Mouse (Mus musculus): Measurements from ENCODE around the gene Rag2. TPM values are rescaled to one million over a fixed set of nuclear protein-coding genes. Genes with fewer than 3 reads are reported as not detected.
A peak's percentile ranks its signal among the peaks of the same experiment; 100 is the strongest.

The Rag2 gene
- polyA plus RNA-seq, 1 experiment from 2014 or later: 0.16 TPM

DNA sequence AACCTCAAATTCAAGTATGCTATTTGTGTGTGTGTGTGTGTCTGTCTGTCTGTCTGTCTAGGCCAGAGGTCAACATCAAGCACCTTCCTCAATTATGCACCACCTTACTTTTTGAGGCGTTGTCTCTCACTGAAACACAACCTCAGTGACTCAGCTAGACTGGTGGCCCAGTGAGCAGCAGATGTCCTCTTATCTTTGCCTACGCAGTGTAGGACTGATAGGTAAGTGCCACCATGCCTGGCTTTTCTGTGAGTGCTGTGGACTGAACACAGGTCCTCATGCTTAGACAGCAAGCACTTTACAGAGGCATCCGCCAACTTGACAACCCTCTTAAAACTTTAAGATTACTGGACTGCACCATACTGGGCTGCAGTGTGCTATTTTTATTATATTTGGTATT, 44.2 kb downstream of the Rag2 start:
- H3K4me1 ChIP-seq (replicated peaks; ENCODE audit: control insufficient read depth, insufficient read depth, low read length): no peaks in the 10 kb centered on the region
- no peak overlapping the region for H3K4me3 ChIP-seq (replicated peaks; ENCODE audit: low read length)
- no peak overlapping the region for H3K4me2 ChIP-seq (replicated peaks)
- no peak for ATAC-seq (ENCODE audit: low FRiP score)
- H3K27ac ChIP-seq: no peak overlapping the region
- no peaks in the 10 kb centered on the region for H3K27me3 ChIP-seq (ENCODE audit: control insufficient read depth, insufficient read depth, low read length)
- H3K9me3 ChIP-seq (ENCODE audit: control insufficient read depth, low read length): no peaks in the 10 kb centered on the region
- no peak overlapping the region for H3K9ac ChIP-seq
- H3K36me3 ChIP-seq (replicated peaks; ENCODE audit: control insufficient read depth, insufficient read depth): no peaks in the 10 kb centered on the region
- DNase-seq (ENCODE audit: low spot score): no peak
- 92% methylated on average over 3 of the region's 3 CpGs for WGBS

DNA sequence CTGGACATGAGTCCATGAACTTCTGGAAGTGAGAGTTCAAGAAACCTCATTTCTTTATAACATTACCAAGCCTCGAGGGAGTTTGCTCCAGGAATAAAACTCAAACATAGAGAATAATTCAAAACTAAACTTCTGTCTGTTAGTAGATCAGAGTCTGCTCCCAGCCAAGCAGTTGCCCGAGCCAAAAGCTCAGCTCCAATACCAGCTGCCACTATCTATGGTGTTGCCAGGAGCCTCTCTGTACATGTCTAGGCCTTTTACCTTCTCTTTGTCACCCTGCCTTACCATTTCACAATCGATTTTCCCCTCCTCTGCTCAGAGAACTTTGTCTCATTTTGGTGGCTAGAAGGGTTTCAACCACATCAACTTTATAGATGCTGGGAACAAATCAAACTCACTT, 49.0 kb downstream of the Rag2 start:
- Histone ChIP-seq H3K36me3 (replicated peaks; ENCODE audit: control insufficient read depth, insufficient read depth) (no peaks in the 10 kb centered on the region), H3K9me3 (ENCODE audit: control insufficient read depth, low read length) (no peaks in the 10 kb centered on the region), H3K4me2 (replicated peaks) (no peak overlapping the region), H3K27ac (no peak overlapping the region), H3K9ac (no peak overlapping the region), H3K4me3 (replicated peaks; ENCODE audit: low read length) (no peak overlapping the region), H3K4me1 (replicated peaks; ENCODE audit: control insufficient read depth, insufficient read depth, low read length) (no peaks in the 10 kb centered on the region), H3K27me3 (ENCODE audit: control insufficient read depth, insufficient read depth, low read length) (no peaks in the 10 kb centered on the region)
- ATAC-seq (ENCODE audit: low FRiP score) (no peak), DNase-seq (ENCODE audit: low spot score) (no peak)
- WGBS: 87% methylated on average over 3 of the region's 3 CpGs

DNA sequence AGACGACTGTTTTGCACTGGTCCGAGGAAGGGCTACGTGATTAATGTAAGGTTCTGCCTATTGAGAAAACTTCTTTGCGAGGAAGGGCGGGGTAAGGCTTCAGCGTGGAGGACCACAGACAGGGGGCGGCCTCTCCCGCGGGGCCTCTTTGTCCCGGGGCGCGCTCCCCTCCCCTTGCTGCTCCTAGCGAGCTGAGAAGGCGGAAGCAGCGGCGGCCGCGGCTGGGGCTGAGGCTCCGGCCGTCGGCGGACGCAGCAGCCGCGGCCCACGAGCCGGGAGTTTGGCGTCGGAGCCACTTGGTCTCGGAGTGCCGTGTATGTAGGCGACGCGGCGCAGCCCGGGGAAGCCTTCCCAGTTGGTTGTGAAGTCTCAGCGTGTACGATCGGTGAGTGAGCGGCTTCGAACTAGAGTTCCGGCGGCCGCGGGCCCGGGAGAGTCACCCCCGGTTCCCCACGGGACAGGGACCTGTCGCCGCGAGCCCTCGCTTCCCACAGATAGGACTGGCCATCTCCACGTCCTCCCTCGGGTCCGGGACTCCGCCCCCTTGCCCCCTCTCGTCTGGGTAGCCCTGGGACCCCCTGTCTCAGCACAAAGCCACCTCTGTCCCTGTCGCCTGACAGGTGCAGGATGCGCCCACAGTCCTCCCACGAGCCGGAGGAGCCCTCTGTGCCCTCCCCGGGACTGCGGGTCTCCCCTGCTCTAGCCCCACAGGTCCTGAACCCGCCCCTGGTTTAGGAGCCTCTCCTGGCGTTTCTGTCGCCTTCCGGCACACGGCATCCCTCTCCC, 53.9 kb downstream of the Rag2 start, which contains the start of gene Traf6:
Gene Traf6, plus strand, starts transcription at position 194 of the 786 bp plus-strand sequence.
- no peaks in the 10 kb centered on the region for H3K9me3 ChIP-seq (ENCODE audit: control insufficient read depth, low read length)
- no peaks in the 10 kb centered on the region for H3K36me3 ChIP-seq (replicated peaks; ENCODE audit: control insufficient read depth, insufficient read depth)
- peak within 1 kb of the TSS; percentile 74 for H3K4me2 ChIP-seq (replicated peaks)
- peak; percentile 78 for DNase-seq (ENCODE audit: low spot score)
- peak within 1 kb of the TSS; percentile 5; the same call in 1 of the 2 replicates for H3K27ac ChIP-seq
- WGBS: under 1% methylated on average over 68 of the region's 68 CpGs
- ATAC-seq (ENCODE audit: low FRiP score): peak; percentile 88
- no peaks in the 10 kb centered on the region for H3K27me3 ChIP-seq (ENCODE audit: control insufficient read depth, insufficient read depth, low read length)
- peak within 1 kb of the TSS; percentile 78 for H3K4me3 ChIP-seq (replicated peaks; ENCODE audit: low read length)
- peak within 1 kb of the TSS; percentile 72 for H3K9ac ChIP-seq
- H3K4me1 ChIP-seq (replicated peaks; ENCODE audit: control insufficient read depth, insufficient read depth, low read length): peaks cover 6% of the 10 kb centered on the region; the same call in 1 of the 2 replicates

DNA sequence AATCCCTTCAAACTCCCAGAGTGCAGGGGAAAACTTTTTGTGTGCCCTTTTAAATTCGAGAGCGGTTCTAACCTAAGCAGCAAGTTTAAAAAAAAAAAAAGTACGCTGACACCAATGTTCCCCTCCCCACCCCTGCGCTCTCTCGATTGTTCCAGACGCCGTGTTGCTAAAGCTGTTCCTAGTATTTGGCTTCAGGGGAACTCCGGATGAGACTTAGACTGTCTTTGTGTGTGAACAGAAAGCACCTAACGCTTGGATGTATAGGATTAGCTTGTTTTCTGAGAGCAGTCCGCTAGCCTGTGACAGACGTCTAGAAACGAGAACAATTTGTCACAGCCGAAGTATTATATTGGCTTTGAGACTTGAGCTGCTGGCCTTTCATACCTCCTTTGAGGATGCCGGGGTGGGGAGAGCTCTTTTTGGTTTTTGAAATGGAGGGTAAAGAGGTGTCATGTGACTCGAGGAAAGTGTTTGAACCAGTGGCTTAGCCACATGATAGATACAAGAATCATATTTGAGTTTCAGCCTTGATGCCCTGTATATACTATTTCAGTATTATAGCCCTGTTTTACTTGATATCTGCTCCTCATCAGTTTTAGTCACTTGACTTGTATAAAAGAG, 54.8 kb downstream of the Rag2 start:
- Histone ChIP-seq H3K4me1 (replicated peaks; ENCODE audit: control insufficient read depth, insufficient read depth, low read length) (peaks cover 6% of the 10 kb centered on the region; the same call in 1 of the 2 replicates), H3K9ac (peak overlapping the region; percentile 72), H3K9me3 (ENCODE audit: control insufficient read depth, low read length) (no peaks in the 10 kb centered on the region), H3K4me2 (replicated peaks) (peak overlapping the region; percentile 74), H3K27ac (no peak overlapping the region), H3K27me3 (ENCODE audit: control insufficient read depth, insufficient read depth, low read length) (no peaks in the 10 kb centered on the region), H3K4me3 (replicated peaks; ENCODE audit: low read length) (peak overlapping the region; percentile 78), H3K36me3 (replicated peaks; ENCODE audit: control insufficient read depth, insufficient read depth) (0 out of 2 replicates have a peak, but pooled peaks cover 1% of the 10 kb centered on the region)
- ATAC-seq (ENCODE audit: low FRiP score): no peak
- DNase-seq (ENCODE audit: low spot score): no peak
- 2% methylated on average over 15 of the region's 15 CpGs for WGBS

Other genes starting within 250 kb of the Rag2 start
- gene Rag1, start 24.8 kb downstream of the Rag2 start, polyA plus RNA-seq (2014; fragmentation: Nextera tagmentation; extraction: Ambion mirVana): 0.23 and 0.32 TPM in 2 replicates
- 48.3 and 61.1 TPM in 2 replicates for gene B230118H07Rik, start 24.8 kb downstream of the Rag2 start, polyA plus RNA-seq (2014; fragmentation: Nextera tagmentation; extraction: Ambion mirVana)
- gene Traf6, start 53.7 kb downstream of the Rag2 start, polyA plus RNA-seq (2014; fragmentation: Nextera tagmentation; extraction: Ambion mirVana): 8.0 and 8.5 TPM in 2 replicates